ENCODE assay signal across 8 mouse cellular contexts in the genomic region with DNA sequence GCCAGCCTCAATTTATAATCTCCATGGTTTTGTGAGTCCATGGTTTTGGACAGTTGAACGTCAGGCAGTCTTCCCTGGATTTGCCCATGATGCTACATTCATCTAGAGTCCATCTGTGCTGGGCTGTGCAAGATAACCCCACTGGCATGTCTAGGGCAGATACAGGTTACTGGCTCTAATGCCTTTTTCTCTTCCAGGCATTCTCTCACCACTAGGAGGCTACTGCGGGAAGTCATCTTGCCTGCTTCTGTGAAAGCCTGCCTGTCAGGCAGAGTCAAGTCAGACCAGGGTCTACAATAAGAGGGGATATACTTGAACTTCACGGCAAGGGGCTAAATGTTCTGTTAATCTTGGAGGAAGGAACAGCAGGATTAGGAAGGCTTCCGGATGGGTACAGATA. TPM values are rescaled to one million over a fixed set of nuclear protein-coding genes. Genes with fewer than 3 reads are reported as not detected.
A peak's percentile ranks its signal among the peaks of the same experiment; 100 is the strongest.
DNase-seq lines count a peak whose midpoint lies in the region; ATAC-seq and TF ChIP-seq lines count a peak whose summit lies in the region.

No protein-coding gene starts in this region.

- TF ChIP-seq CTCF in lung, adult 2 months (IDR thresholded peaks at IDR 0.05; ENCODE audit: insufficient read depth, low read length), result peak; percentile 29
- TF ChIP-seq CTCF in bone marrow, adult 2 months (IDR thresholded peaks at IDR 0.05; ENCODE audit: control insufficient read depth, insufficient read depth, low read length), result peak; percentile 34; the same call in 1 of the 2 replicates

- H3K36me3 ChIP-seq in forebrain, embryonic 14.5 days (ENCODE audit: control insufficient read depth, insufficient read depth, low read length), result no peaks in the 10 kb centered on the region
- no peaks in the 10 kb centered on the region for H3K36me3 ChIP-seq in forebrain, embryonic 12.5 days (replicated peaks)
- peaks cover under 1% of the 10 kb centered on the region for H3K36me3 ChIP-seq in forebrain, embryonic 10.5 days (replicated peaks)

- H3K9me3 ChIP-seq in forebrain, embryonic 14.5 days (replicated peaks; ENCODE audit: control insufficient read depth, low read length), result no peaks in the 10 kb centered on the region
- H3K9me3 ChIP-seq in forebrain, embryonic 12.5 days, result no peaks in the 10 kb centered on the region
- H3K9me3 ChIP-seq in forebrain, embryonic 10.5 days, result no peaks in the 10 kb centered on the region

- no peak overlapping the region for H3K9ac ChIP-seq in forebrain, embryonic 14.5 days (ENCODE audit: low read length)
- no peak overlapping the region for H3K9ac ChIP-seq in forebrain, embryonic 12.5 days

- no peak overlapping the region for H3K27ac ChIP-seq in forebrain, embryonic 14.5 days (ENCODE audit: low read depth, low read length)
- no peak overlapping the region for H3K27ac ChIP-seq in forebrain, embryonic 12.5 days
- H3K27ac ChIP-seq in bone marrow, adult 2 months (ENCODE audit: control insufficient read depth, insufficient read depth, low read depth, low read length, poor library complexity), result no peak overlapping the region
- no peak overlapping the region for H3K27ac ChIP-seq in forebrain, embryonic 10.5 days

- 24% methylated on average over 4 of the region's 4 CpGs for WGBS in forebrain, embryonic 14.5 days
- WGBS in forebrain, embryonic 12.5 days, result 26% methylated on average over 4 of the region's 4 CpGs
- WGBS in lung, adult 2 months, result 17% methylated on average over 4 of the region's 4 CpGs
- WGBS in bone marrow, adult 2 months, result 23% methylated on average over 4 of the region's 4 CpGs
- WGBS in forebrain, embryonic 10.5 days, result 34% methylated on average over 4 of the region's 4 CpGs

- no peak for TF ChIP-seq POLR2A in lung, adult 2 months (IDR thresholded peaks at IDR 0.05; ENCODE audit: borderline replicate concordance, extremely low read depth, low read depth, low read length)
- no peak for TF ChIP-seq POLR2A in bone marrow, adult 2 months (IDR thresholded peaks at IDR 0.05; ENCODE audit: borderline replicate concordance, control insufficient read depth, low read depth, low read length)

- H3K4me1 ChIP-seq in forebrain, embryonic 14.5 days (ENCODE audit: control insufficient read depth, insufficient read depth, low read length), result peaks cover 6% of the 10 kb centered on the region; the same call in 1 of the 2 replicates
- peaks cover 9% of the 10 kb centered on the region for H3K4me1 ChIP-seq in forebrain, embryonic 12.5 days
- H3K4me1 ChIP-seq in lung, adult 2 months (ENCODE audit: control insufficient read depth, insufficient read depth, low read length), result peaks cover 3% of the 10 kb centered on the region; the same call in 1 of the 2 replicates
- H3K4me1 ChIP-seq in bone marrow, adult 2 months (ENCODE audit: control insufficient read depth, insufficient read depth, low read length), result peaks cover 6% of the 10 kb centered on the region; the same call in 1 of the 2 replicates
- H3K4me1 ChIP-seq in forebrain, embryonic 10.5 days, result peaks cover 17% of the 10 kb centered on the region

- H3K27me3 ChIP-seq in forebrain, embryonic 14.5 days (replicated peaks; ENCODE audit: control insufficient read depth, insufficient read depth, low read length), result no peaks in the 10 kb centered on the region
- no peaks in the 10 kb centered on the region for H3K27me3 ChIP-seq in forebrain, embryonic 12.5 days
- no peaks in the 10 kb centered on the region for H3K27me3 ChIP-seq in forebrain, embryonic 10.5 days (ENCODE audit: poor library complexity, severe bottlenecking)

- no peak overlapping the region for H3K4me2 ChIP-seq in forebrain, embryonic 14.5 days (ENCODE audit: low read length)
- H3K4me2 ChIP-seq in forebrain, embryonic 12.5 days, result no peak overlapping the region

- DNase-seq in forebrain, embryonic 14.5 days (ENCODE audit: low spot score), result peak; percentile 51
- DNase-seq in lung, adult 2 months, result no peak
- DNase-seq in lung, postnatal 14 days, result no peak
- DNase-seq in layer of hippocampus, adult 11-12 months (ENCODE audit: low spot score), result no peak
- DNase-seq in forebrain, embryonic 10.5 days (ENCODE audit: extremely low spot score, low spot score), result no peak

- ATAC-seq in forebrain, embryonic 14.5 days, result no peak
- ATAC-seq in forebrain, embryonic 12.5 days (ENCODE audit: low FRiP score), result no peak
- peak; percentile 58 for ATAC-seq in megakaryocyte-erythroid progenitor cell, adult 5-6 weeks (replicated peaks; ENCODE audit: low FRiP score, low TSS enrichment, poor library complexity, severe bottlenecking)

- no peak overlapping the region for H3K4me3 ChIP-seq in forebrain, embryonic 14.5 days (ENCODE audit: low read depth, low read length)
- H3K4me3 ChIP-seq in forebrain, embryonic 12.5 days (replicated peaks), result no peak overlapping the region
- H3K4me3 ChIP-seq in lung, adult 2 months (replicated peaks; ENCODE audit: extremely low read depth, low read depth, low read length), result no peak overlapping the region
- H3K4me3 ChIP-seq in bone marrow, adult 2 months (replicated peaks; ENCODE audit: control insufficient read depth, low read depth, low read length), result no peak overlapping the region
- no peak overlapping the region for H3K4me3 ChIP-seq in forebrain, embryonic 10.5 days

RNA-seq across cellular contexts. Expression of a gene that starts 2.0 kb away (rescaled TPM):
- polyA plus RNA-seq in forebrain, embryonic 14.5 days (2014; fragmentation: Nextera tagmentation; extraction: Ambion mirVana), result 54.7 and 57.8 TPM in 2 replicates
- polyA plus RNA-seq in forebrain, embryonic 12.5 days (2016; fragmentation: Nextera tagmentation; extraction: Ambion mirVana), result 34.1 and 34.6 TPM in 2 replicates
- polyA plus RNA-seq in lung, adult 2 months (2012; rRNA removed), result 82.2 and 94.2 TPM in 2 replicates
- 32.8 and 57.8 TPM in 2 replicates for polyA plus RNA-seq in bone marrow, adult 2 months (2011; ENCODE audit: insufficient read depth, insufficient read length, low replicate concordance, missing spikeins)
- total RNA-seq in megakaryocyte-erythroid progenitor cell, adult 5-6 weeks (2014; fragmentation: Nextera tagmentation), result 38.7 and 50.5 TPM in 2 replicates
- 60.0 and 63.7 TPM in 2 replicates for total RNA-seq in megakaryocyte-erythroid progenitor cell, adult 5-6 weeks (2017)
- 45.3 and 45.4 TPM in 2 replicates for polyA plus RNA-seq in forebrain, embryonic 10.5 days (2016; fragmentation: Nextera tagmentation; extraction: Ambion mirVana)

RNA-seq across cellular contexts. Expression of a gene that starts 31.4 kb away (rescaled TPM):
- 0.03 and 0.28 TPM in 2 replicates for polyA plus RNA-seq in forebrain, embryonic 14.5 days (2014; fragmentation: Nextera tagmentation; extraction: Ambion mirVana)
- not detected in 2 replicates for polyA plus RNA-seq in forebrain, embryonic 12.5 days (2016; fragmentation: Nextera tagmentation; extraction: Ambion mirVana)
- polyA plus RNA-seq in lung, adult 2 months (2012; rRNA removed), result not detected in 2 replicates
- polyA plus RNA-seq in bone marrow, adult 2 months (2011; ENCODE audit: insufficient read depth, insufficient read length, low replicate concordance, missing spikeins), result not detected in 2 replicates
- total RNA-seq in megakaryocyte-erythroid progenitor cell, adult 5-6 weeks (2014; fragmentation: Nextera tagmentation), result not detected in 2 replicates
- total RNA-seq in megakaryocyte-erythroid progenitor cell, adult 5-6 weeks (2017), result not detected in 2 replicates
- not detected in 2 replicates for polyA plus RNA-seq in forebrain, embryonic 10.5 days (2016; fragmentation: Nextera tagmentation; extraction: Ambion mirVana)
